Mouse (Mus musculus) forebrain, embryonic 10.5 days (tissue): ENCODE measurements around the gene Trit1. TPM values are rescaled to one million over a fixed set of nuclear protein-coding genes. Genes with fewer than 3 reads are reported as not detected.

Source experiments
- DNase-seq: peaks from one replicate; pipeline ENCODE4 v3.0.0-alpha.2; 2017; ENCODE audit warnings: low spot score; ENCODE audit errors: extremely low spot score
- H3K27ac ChIP-seq: fragments of 300-500 bp; sonication (generic); 2 replicates; pipeline ENCODE4 v1.5.1; 2016; ENCODE audit warnings: mild to moderate bottlenecking
- H3K27me3 ChIP-seq: fragments of 300-500 bp; sonication (generic); 2 replicates; pipeline ENCODE4 v1.6.1; 2016; ENCODE audit warnings: mild to moderate bottlenecking; ENCODE audit not compliant: poor library complexity, severe bottlenecking
- H3K36me3 ChIP-seq: fragments of 300-500 bp; sonication (generic); replicated peaks from 2 replicates; pipeline ENCODE4 v1.6.1; 2016; ENCODE audit warnings: mild to moderate bottlenecking, moderate library complexity
- H3K4me1 ChIP-seq: fragments of 300-500 bp; sonication (generic); 2 replicates; pipeline ENCODE4 v1.6.1; 2016
- H3K4me3 ChIP-seq: fragments of 300-500 bp; sonication (generic); 2 replicates; pipeline ENCODE4 v1.5.1; 2016; ENCODE audit warnings: mild to moderate bottlenecking, moderate library complexity
- H3K9me3 ChIP-seq: fragments of 300-500 bp; sonication (generic); 2 replicates; pipeline ENCODE4 v1.6.1; 2016; ENCODE audit warnings: mild to moderate bottlenecking, moderate library complexity
- WGBS: fragments of 180-500 bp; shearing (Covaris S2); methylation state at CpG from one replicate; pipeline ENCODE4 v1.1.7; 2016; 5-methylcytosine and 5-hydroxymethylcytosine counted together
- polyA plus RNA-seq: library from polyadenylated mRNA; unstranded; fragments of >200 nt; fragmentation: Nextera tagmentation; extraction: Ambion mirVana; gene quantifications from 2 replicates; pipeline ENCODE4 v1.2.1, GENCODE M21; 2016

Trit1 gene
- polyA plus RNA-seq, 1 experiment from 2014 or later = 23.8 TPM

DNA sequence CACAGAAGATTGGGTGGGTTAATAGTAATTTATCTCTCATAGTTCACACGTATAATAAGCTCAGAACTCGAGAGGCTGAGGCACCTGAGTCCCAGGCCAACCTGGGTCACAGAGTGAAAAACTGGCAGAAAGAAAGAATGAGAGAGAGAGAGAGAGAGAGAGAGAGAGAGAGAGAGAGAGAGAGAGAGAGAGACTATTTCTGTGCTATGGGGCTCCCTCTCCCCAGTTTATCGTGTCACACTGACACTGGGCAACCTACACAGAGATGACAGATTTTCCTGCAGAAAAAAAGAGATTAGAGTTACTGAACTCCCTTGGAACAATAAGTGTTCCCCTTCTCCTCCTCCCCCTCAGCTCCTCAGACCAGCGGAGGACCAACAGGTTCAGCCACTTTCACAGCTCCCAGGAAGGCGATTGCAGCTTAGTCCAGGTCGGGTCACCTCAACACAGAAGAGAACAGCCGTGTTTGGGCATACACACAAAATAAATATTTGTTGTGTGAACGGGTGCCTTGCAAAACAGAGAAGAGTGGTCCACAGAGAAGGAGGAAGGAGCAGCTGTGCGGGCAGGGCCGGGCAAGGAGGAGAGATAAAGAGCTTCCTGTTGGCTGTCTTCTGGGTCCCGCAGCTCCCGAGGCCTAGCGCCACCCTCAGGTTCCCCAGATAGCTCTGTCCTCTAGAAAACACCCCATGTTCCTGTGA is 55.0 kb downstream of the Trit1 start:
- peak overlapping the region; percentile 34 for H3K4me3 ChIP-seq
- no peaks in the 10 kb centered on the region for H3K36me3 ChIP-seq
- 8% methylated on average over 13 of the region's 13 CpGs for WGBS
- peak overlapping the region; percentile 59 for H3K27ac ChIP-seq
- peaks cover 13% of the 10 kb centered on the region for H3K4me1 ChIP-seq
- peaks cover 13% of the 10 kb centered on the region; the same call in 1 of the 2 replicates for H3K27me3 ChIP-seq
- no peaks in the 10 kb centered on the region for H3K9me3 ChIP-seq
- DNase-seq = peak; percentile 57

GRCm38 (mm10) chr4:123076928-123077327 is 60.5 kb downstream of the Trit1 start:
- H3K9me3 ChIP-seq = no peaks in the 10 kb centered on the region
- H3K4me1 ChIP-seq = peaks cover 11% of the 10 kb centered on the region
- no peak overlapping the region for H3K27ac ChIP-seq
- H3K27me3 ChIP-seq = 0 out of 2 replicates have a peak, but pooled peaks cover 5% of the 10 kb centered on the region
- no peak for DNase-seq
- no peak overlapping the region for H3K4me3 ChIP-seq
- H3K36me3 ChIP-seq = no peaks in the 10 kb centered on the region
- 73% methylated on average over 8 of the region's 8 CpGs for WGBS

DNA sequence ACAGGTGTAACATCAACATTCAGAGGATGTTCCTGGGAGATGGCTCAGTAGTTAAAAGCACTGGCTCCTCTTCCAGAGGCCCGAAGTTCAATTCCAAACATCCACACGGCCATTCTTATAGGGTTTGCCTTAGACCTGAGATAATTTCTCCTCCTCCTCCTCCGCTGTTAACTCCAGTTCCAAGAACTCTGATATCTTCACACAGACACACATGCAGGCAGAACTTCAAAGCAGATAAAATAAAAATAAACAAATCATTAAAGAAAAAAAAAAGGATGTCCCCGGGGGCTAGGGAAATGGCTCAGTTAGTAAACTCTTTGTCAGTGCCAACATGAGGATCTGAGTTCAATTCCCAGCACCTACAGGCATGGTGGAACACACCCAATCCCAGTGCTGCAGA is 61.8 kb downstream of the Trit1 start:
- Histone ChIP-seq H3K27ac (no peak overlapping the region), H3K9me3 (no peaks in the 10 kb centered on the region), H3K36me3 (no peaks in the 10 kb centered on the region), H3K4me1 (peaks cover 16% of the 10 kb centered on the region), H3K4me3 (no peak overlapping the region), H3K27me3 (0 out of 2 replicates have a peak, but pooled peaks cover 9% of the 10 kb centered on the region)
- 85% methylated on average over 4 of the region's 4 CpGs for WGBS
- no peak for DNase-seq

- Histone ChIP-seq H3K27ac (no peak overlapping the region), H3K27me3 (0 out of 2 replicates have a peak, but pooled peaks cover 9% of the 10 kb centered on the region), H3K9me3 (no peaks in the 10 kb centered on the region), H3K4me3 (no peak overlapping the region), H3K4me1 (peaks cover 16% of the 10 kb centered on the region), H3K36me3 (no peaks in the 10 kb centered on the region)
- WGBS = 49% methylated on average over 13 of the region's 13 CpGs
- no peak for DNase-seq
Measured at GRCm38 (mm10) chr4:123080791-123081190, 64.4 kb downstream of the Trit1 start.

GRCm38 (mm10) chr4:123082283-123083163 is 66.1 kb downstream of the Trit1 start:
- Histone ChIP-seq H3K36me3 (no peaks in the 10 kb centered on the region), H3K27ac (peak overlapping the region; percentile 2; the same call in 1 of the 2 replicates)
- WGBS = 67% methylated on average over 20 of the region's 20 CpGs

GRCm38 (mm10) chr4:123083323-123083902 is 67.0 kb downstream of the Trit1 start:
- Histone ChIP-seq H3K27ac (no peak overlapping the region), H3K9me3 (no peaks in the 10 kb centered on the region), H3K4me3 (no peak overlapping the region), H3K27me3 (0 out of 2 replicates have a peak, but pooled peaks cover 9% of the 10 kb centered on the region), H3K36me3 (no peaks in the 10 kb centered on the region), H3K4me1 (peaks cover 16% of the 10 kb centered on the region)
- DNase-seq = no peak
- WGBS = 73% methylated on average over 13 of the region's 13 CpGs

More at GRCm38 (mm10) chr4:123082283-123083163, 66.1 kb downstream of the Trit1 start:
- DNase-seq = peak; percentile 61
- Histone ChIP-seq H3K4me3 (no peak overlapping the region), H3K9me3 (no peaks in the 10 kb centered on the region), H3K4me1 (peaks cover 16% of the 10 kb centered on the region), H3K27me3 (0 out of 2 replicates have a peak, but pooled peaks cover 9% of the 10 kb centered on the region)

GRCm38 (mm10) chr4:123085290-123085689 is 68.9 kb downstream of the Trit1 start:
- 77% methylated on average over 2 of the region's 2 CpGs for WGBS
- no peak overlapping the region for H3K4me3 ChIP-seq
- no peak for DNase-seq
- H3K9me3 ChIP-seq = no peaks in the 10 kb centered on the region
- H3K36me3 ChIP-seq = no peaks in the 10 kb centered on the region
- H3K4me1 ChIP-seq = peaks cover 16% of the 10 kb centered on the region
- H3K27me3 ChIP-seq = 0 out of 2 replicates have a peak, but pooled peaks cover 9% of the 10 kb centered on the region
- no peak overlapping the region for H3K27ac ChIP-seq

DNA sequence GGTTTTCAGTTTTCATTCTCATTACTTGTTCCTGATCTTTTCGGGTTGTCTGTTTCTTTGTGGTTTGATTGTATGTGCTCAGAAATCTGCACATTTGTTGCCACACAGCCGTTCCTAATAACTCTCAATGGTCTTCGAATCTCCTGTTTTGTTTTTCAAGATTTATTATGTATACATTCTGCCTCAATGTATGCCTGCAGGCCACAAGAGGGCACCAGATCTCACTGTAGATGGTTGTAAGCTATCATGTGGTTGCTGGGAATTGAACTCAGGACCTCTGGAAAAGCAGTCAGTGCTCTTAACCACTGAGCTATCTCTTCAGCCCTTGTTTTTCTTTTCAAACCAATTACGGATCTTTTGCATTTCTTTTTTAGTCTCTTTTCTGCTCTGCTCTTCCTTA is 70.0 kb downstream of the Trit1 start:
- peaks cover 13% of the 10 kb centered on the region for H3K4me1 ChIP-seq
- no peak overlapping the region for H3K27ac ChIP-seq
- 91% methylated on average over 4 of the region's 4 CpGs for WGBS
- H3K4me3 ChIP-seq = no peak overlapping the region
- H3K9me3 ChIP-seq = no peaks in the 10 kb centered on the region
- H3K27me3 ChIP-seq = 0 out of 2 replicates have a peak, but pooled peaks cover 9% of the 10 kb centered on the region
- no peaks in the 10 kb centered on the region for H3K36me3 ChIP-seq
- DNase-seq = no peak

DNA sequence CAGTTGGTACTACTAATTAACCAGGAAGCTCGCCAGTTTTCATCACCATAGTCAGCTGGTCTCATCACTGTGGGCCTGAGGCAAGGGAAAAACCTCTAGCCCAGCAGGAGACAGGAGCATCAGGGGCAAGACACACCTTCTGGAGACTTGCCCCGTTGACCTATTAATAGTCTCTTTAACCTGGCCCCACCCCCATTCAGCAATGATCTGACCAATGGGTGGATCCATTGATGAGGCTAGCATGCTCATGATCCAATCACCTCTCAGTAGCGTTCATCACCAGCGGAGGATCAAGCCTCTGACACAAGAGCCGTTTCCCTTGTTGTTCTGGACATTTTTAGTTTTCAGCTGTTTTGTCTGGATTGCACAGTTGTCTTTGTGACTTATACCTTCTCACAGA is 76.2 kb downstream of the Trit1 start:
- Histone ChIP-seq H3K4me3 (no peak overlapping the region), H3K9me3 (no peaks in the 10 kb centered on the region), H3K36me3 (no peaks in the 10 kb centered on the region), H3K27ac (no peak overlapping the region), H3K27me3 (no peaks in the 10 kb centered on the region), H3K4me1 (no peaks in the 10 kb centered on the region)
- DNase-seq = no peak
- 78% methylated on average over 5 of the region's 5 CpGs for WGBS

GRCm38 (mm10) chr4:123093064-123093776 is 76.8 kb downstream of the Trit1 start:
- no peak overlapping the region for H3K27ac ChIP-seq
- H3K4me3 ChIP-seq = no peak overlapping the region
- no peaks in the 10 kb centered on the region for H3K36me3 ChIP-seq
- no peaks in the 10 kb centered on the region for H3K4me1 ChIP-seq
- H3K9me3 ChIP-seq = no peaks in the 10 kb centered on the region
- no peak for DNase-seq
- WGBS = 68% methylated on average over 17 of the region's 17 CpGs
- no peaks in the 10 kb centered on the region for H3K27me3 ChIP-seq

- no peaks in the 10 kb centered on the region for H3K9me3 ChIP-seq
- 67% methylated on average over 9 of the region's 9 CpGs for whole genome bisulfite sequencing
- no peaks in the 10 kb centered on the region for H3K36me3 ChIP-seq
- H3K4me3 ChIP-seq = no peak overlapping the region
- DNase-seq = no peak
- no peak overlapping the region for H3K27ac ChIP-seq
- H3K4me1 ChIP-seq = no peaks in the 10 kb centered on the region
- no peaks in the 10 kb centered on the region for H3K27me3 ChIP-seq
Measured at GRCm38 (mm10) chr4:123093869-123094268, 77.5 kb downstream of the Trit1 start.
